Comparison of ENCODE assay signal across 9 mouse cellular contexts in genomic region chr6:134925673-134926337, GRCm38 (mm10). TPM values are rescaled to one million over a fixed set of nuclear protein-coding genes. Genes with fewer than 3 reads are reported as not detected.
DNase-seq lines count a peak whose midpoint lies in the region; ATAC-seq and TF ChIP-seq lines count a peak whose summit lies in the region.
"Had no signal": no experiment of that assay in that cellular context is flagged by ENCODE, and none has a peak within 500 bp of the region (broad histone marks: within the 10 kb centered on the region; RNA-seq: fewer than 3 reads in every experiment).

No protein-coding gene starts in this region.

- H3K9me3 ChIP-seq in lung, embryonic 16.5 days (ENCODE audit: control insufficient read depth, low read length) = no peaks in the 10 kb centered on the region
- H3K9me3 ChIP-seq in forebrain, embryonic 15.5 days = no peaks in the 10 kb centered on the region

- ATAC-seq in lung, embryonic 16.5 days (ENCODE audit: low read depth) = no peak
- ATAC-seq in forebrain, embryonic 15.5 days (replicated peaks) = no peak
- ATAC-seq in monocyte, adult 5-6 weeks (replicated peaks; ENCODE audit: insufficient number of reproducible peaks, low FRiP score, low TSS enrichment, poor library complexity, severe bottlenecking) = no peak

- H3K36me3 ChIP-seq in lung, embryonic 16.5 days (ENCODE audit: control insufficient read depth, insufficient read depth, low read length) = 0 out of 2 replicates have a peak, but pooled peaks cover 6% of the 10 kb centered on the region
- no peaks in the 10 kb centered on the region for H3K36me3 ChIP-seq in forebrain, embryonic 15.5 days
- peaks cover 11% of the 10 kb centered on the region; the same call in 1 of the 2 replicates for H3K36me3 ChIP-seq in splenic B cell, adult 2 months (ENCODE audit: control insufficient read depth, insufficient read depth, low read length, poor library complexity, severe bottlenecking)

- peaks cover 31% of the 10 kb centered on the region for H3K4me1 ChIP-seq in lung, embryonic 16.5 days (replicated peaks; ENCODE audit: control insufficient read depth, insufficient read depth, low read length)
- peaks cover 46% of the 10 kb centered on the region for H3K4me1 ChIP-seq in forebrain, embryonic 15.5 days

- H3K27ac ChIP-seq in gastrocnemius, adult 2 months = peak overlapping the region; percentile 96; the same call in 1 of the 2 replicates
- H3K27ac ChIP-seq in lung, embryonic 16.5 days (ENCODE audit: low read length) = no peak overlapping the region
- H3K27ac ChIP-seq in forebrain, embryonic 15.5 days (replicated peaks) = no peak overlapping the region

- H3K4me3 ChIP-seq in gastrocnemius, adult 2 months = peak overlapping the region; percentile 95; the same call in 1 of the 2 replicates
- H3K4me3 ChIP-seq in lung, embryonic 16.5 days (ENCODE audit: low read length) = no peak overlapping the region
- H3K4me3 ChIP-seq in forebrain, embryonic 15.5 days = peak overlapping the region; percentile 15; the same call in 1 of the 2 replicates

- DNase-seq in gastrocnemius, adult 2 months = no peak
- no peak for DNase-seq in gastrocnemius, postnatal 36 days
- DNase-seq in lung, postnatal 4 days = no peak
- peak; percentile 41 for DNase-seq in splenic B cell, adult 2 months (ENCODE audit: low read depth, low spot score)
- DNase-seq in layer of hippocampus, adult 8-10 months (ENCODE audit: low spot score in 2 of 2) = no peak
- DNase-seq: cerebellum, adult 11 months had no signal

- WGBS in lung, embryonic 16.5 days = 62% methylated on average over 4 of the region's 4 CpGs
- 46% methylated on average over 4 of the region's 4 CpGs for WGBS in forebrain, embryonic 15.5 days

- 0 out of 2 replicates have a peak overlapping the region, but pooled peaks have one; percentile 4 for H3K9ac ChIP-seq in lung, embryonic 16.5 days (ENCODE audit: low read length)
- no peak overlapping the region for H3K9ac ChIP-seq in forebrain, embryonic 15.5 days (replicated peaks)

- intact Hi-C loops in gastrocnemius, adult 2 months (cut with DNase I) = loop anchor here (10.0 kb wide), 1 partner anchor 281 kb away; no protein-coding TSS in a partner anchor
- intact Hi-C loops in gastrocnemius, postnatal 36 days (cut with DNase I) = no loop called here

- TF ChIP-seq CTCF in gastrocnemius, adult 2 months (IDR thresholded peaks at IDR 0.05) = no peak

- peak overlapping the region; percentile 25; the same call in 1 of the 2 replicates for H3K4me2 ChIP-seq in lung, embryonic 16.5 days (ENCODE audit: low read depth, low read length)
- peak overlapping the region; percentile 28 for H3K4me2 ChIP-seq in forebrain, embryonic 15.5 days (replicated peaks)

- no peaks in the 10 kb centered on the region for H3K27me3 ChIP-seq in lung, embryonic 16.5 days (ENCODE audit: control insufficient read depth, insufficient read depth, low read depth, low read length)
- H3K27me3 ChIP-seq in forebrain, embryonic 15.5 days = no peaks in the 10 kb centered on the region
- H3K27me3 ChIP-seq in splenic B cell, adult 2 months (ENCODE audit: control insufficient read depth, insufficient read depth, low read length, poor library complexity, severe bottlenecking) = no peaks in the 10 kb centered on the region

RNA-seq across cellular contexts. Expression of gene Cdkn1b, which starts 5.6 kb away (rescaled TPM):
- total RNA-seq in gastrocnemius, adult 2 months (2021) = 10 to 100 TPM; 36.1 to 41.8 TPM
- total RNA-seq in gastrocnemius, postnatal 36 days (2021) = 10 to 100 TPM; 35.3 to 39.5 TPM
- polyA plus RNA-seq in lung, embryonic 16.5 days (2015; fragmentation: Nextera tagmentation; extraction: Ambion mirVana) = 20.0 and 21.7 TPM in 2 replicates
- 52.4 and 55.1 TPM in 2 replicates for polyA plus RNA-seq in forebrain, embryonic 15.5 days (2015; fragmentation: Nextera tagmentation; extraction: Ambion mirVana)
- total RNA-seq in monocyte, adult 5-6 weeks (2017) = 272 to 301 TPM (median 295 TPM) in 3 replicates
- 10 to 100 TPM; 35.4 to 46.5 (median 40.5) TPM for total RNA-seq in layer of hippocampus, adult 8-10 months (2022)

RNA-seq across cellular contexts. Expression of gene Gpr19, which starts 27.4 kb away (rescaled TPM):
- total RNA-seq in gastrocnemius, adult 2 months (2021) = 1 to 10 TPM; 4.0 to 4.1 TPM
- 1 to 10 TPM; 3.5 to 4.6 TPM for total RNA-seq in gastrocnemius, postnatal 36 days (2021)
- polyA plus RNA-seq in lung, embryonic 16.5 days (2015; fragmentation: Nextera tagmentation; extraction: Ambion mirVana) = 10.4 and 11.7 TPM in 2 replicates
- polyA plus RNA-seq in forebrain, embryonic 15.5 days (2015; fragmentation: Nextera tagmentation; extraction: Ambion mirVana) = 47.7 and 48.1 TPM in 2 replicates
- total RNA-seq in monocyte, adult 5-6 weeks (2017) = 5.4 to 11.0 TPM (median 6.3 TPM) in 3 replicates
- 10 to 100 TPM; 25.3 to 28.9 (median 27.3) TPM for total RNA-seq in layer of hippocampus, adult 8-10 months (2022)

RNA-seq across cellular contexts. Expression of gene Apold1, which starts 55.7 kb away (rescaled TPM):
- 1 to 10 TPM; 1.0 to 5.0 TPM for total RNA-seq in gastrocnemius, adult 2 months (2021)
- total RNA-seq in gastrocnemius, postnatal 36 days (2021) = 1 to 10 TPM; 1.1 to 4.9 TPM
- polyA plus RNA-seq in lung, embryonic 16.5 days (2015; fragmentation: Nextera tagmentation; extraction: Ambion mirVana) = 1.8 and 1.9 TPM in 2 replicates
- 3.5 and 3.8 TPM in 2 replicates for polyA plus RNA-seq in forebrain, embryonic 15.5 days (2015; fragmentation: Nextera tagmentation; extraction: Ambion mirVana)
- total RNA-seq in monocyte, adult 5-6 weeks (2017) = 0.32 to 0.49 TPM (median 0.38 TPM) in 3 replicates
- 1 to 10 TPM; 2.5 to 3.2 (median 3.1) TPM for total RNA-seq in layer of hippocampus, adult 8-10 months (2022)
